Comparison of ENCODE assay signal across 21 mouse cellular contexts in the genomic region with DNA sequence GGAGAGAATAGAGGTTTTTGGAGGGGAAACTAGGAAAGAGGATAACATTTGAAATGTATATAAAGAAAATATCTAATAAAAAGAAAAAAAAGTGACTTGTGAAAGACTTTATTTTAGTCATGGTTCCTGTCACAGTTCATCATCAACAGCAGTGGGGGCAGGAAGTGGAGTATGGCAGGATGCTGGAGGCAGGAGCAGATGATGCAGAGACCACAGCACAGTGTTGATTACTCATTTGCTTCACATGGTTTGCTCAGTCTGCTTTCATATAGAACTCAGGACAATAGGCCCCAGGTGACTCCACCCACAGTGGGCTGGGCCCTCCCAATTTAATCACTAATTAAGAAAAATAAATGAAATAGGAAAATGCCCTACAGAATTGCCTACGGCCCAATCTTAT. TPM values are rescaled to one million over a fixed set of nuclear protein-coding genes. Genes with fewer than 3 reads are reported as not detected.
DNase-seq lines count a peak whose midpoint lies in the region; ATAC-seq lines count a peak whose summit lies in the region.
"Had no signal": no experiment of that assay in that cellular context is flagged by ENCODE, and none has a peak within 500 bp of the region (broad histone marks: within the 10 kb centered on the region; RNA-seq: fewer than 3 reads in every experiment).

No protein-coding gene starts in this region.

- peak; percentile 80 for ATAC-seq in activated CD4-positive, CD25-positive, alpha-beta regulatory T cell, adult 4 months
- peak; percentile 91 for ATAC-seq in inflammation-experienced regulatory T-cells, adult 6 months
- ATAC-seq: forebrain, postnatal 0 days; hindbrain, postnatal 0 days; intestine, embryonic 16.5 days had no signal

- DNase-seq in 416B (ENCODE audit: low read depth) = peak; percentile 54
- DNase-seq in CD4-positive helper T cell, adult 2 months (ENCODE audit: low read depth, low spot score) = peak; percentile 21
- DNase-seq in urinary bladder, adult 18-20 months (ENCODE audit: low spot score in 2 of 2) = no peak
- no peak for DNase-seq in spleen, adult 18-20 months
- DNase-seq: adrenal gland, adult 2 months; adrenal gland, postnatal 36 days; cerebellum, adult 2 months; cerebellum, postnatal 10 days; embryo, embryonic 11 days; forebrain, postnatal 0 days; gastrocnemius, adult 2 months; gastrocnemius, postnatal 25 days; heart, postnatal 4 days; kidney, adult 2 months had no signal

RNA-seq across cellular contexts. Expression of a gene that starts 35.8 kb away (rescaled TPM):
- polyA plus RNA-seq in activated CD4-positive, CD25-positive, alpha-beta regulatory T cell, adult 4 months (2017; shearing (Covaris generic)) = 10 to 100 TPM; 55.5 to 63.2 TPM
- polyA plus RNA-seq in inflammation-experienced regulatory T-cells, adult 6 months (2017; shearing (Covaris generic)) = 10 to 100 TPM; 53.5 to 69.3 (median 67.3) TPM

RNA-seq across cellular contexts. Expression of a gene that starts 53.5 kb away (rescaled TPM):
- not detected for polyA plus RNA-seq in activated CD4-positive, CD25-positive, alpha-beta regulatory T cell, adult 4 months (2017; shearing (Covaris generic))
- under 1 TPM in 2 of 3 experiments, not detected in 1; 0.30 to 0.59 TPM for polyA plus RNA-seq in inflammation-experienced regulatory T-cells, adult 6 months (2017; shearing (Covaris generic))
- polyA plus RNA-seq: adrenal gland, adult 2 months; forebrain, postnatal 0 days; heart, embryonic 13.5 days; heart, postnatal 0 days; hindbrain, embryonic 13.5 days; hindbrain, postnatal 0 days; intestine, embryonic 16.5 days; kidney, adult 2 months had no signal

Comparison
In these comparisons a context has a peak if more than half of its experiments do, and no peak if none do; other contexts are left out.
1. DNase-seq: peak in 416B (single experiment) and CD4-positive helper T cell, adult 2 months (single experiment); none in urinary bladder, adult 18-20 months (0 of 2) and spleen, adult 18-20 months (0 of 2).